Mouse (Mus musculus) heart, embryonic 16.5 days (tissue): ENCODE results near the gene Gm49416. TPM values are rescaled to one million over a fixed set of nuclear protein-coding genes. Genes with fewer than 3 reads are reported as not detected.

Source experiments
- ATAC-seq: fragments of 200-750 bp; cut with Nextera tagmentation; replicated peaks from 2 replicates; pipeline ENCODE4 v1.8.0; 2017; ENCODE audit warnings: moderate number of reproducible peaks; ENCODE audit not compliant: insufficient read depth, low FRiP score; ENCODE audit errors: extremely low read depth
- H3K27ac ChIP-seq: fragments of 300-500 bp; sonication (generic); 2 replicates; pipeline ENCODE4 v1.5.1; 2014; ENCODE audit warnings: mild to moderate bottlenecking, low read length, control low read depth, moderate library complexity
- H3K27me3 ChIP-seq: fragments of 300-500 bp; sonication (generic); 2 replicates; pipeline ENCODE4 v1.6.1; 2014; ENCODE audit warnings: low read length, mixed read lengths; ENCODE audit not compliant: control insufficient read depth, insufficient read depth
- H3K36me3 ChIP-seq: fragments of 300-500 bp; sonication (generic); 2 replicates; pipeline ENCODE4 v1.6.1; 2014; ENCODE audit not compliant: control insufficient read depth, insufficient read depth
- H3K4me1 ChIP-seq: fragments of 300-500 bp; sonication (generic); 2 replicates; pipeline ENCODE4 v1.6.1; 2014; ENCODE audit warnings: low read length, mixed read lengths; ENCODE audit not compliant: control insufficient read depth, insufficient read depth
- H3K4me2 ChIP-seq: fragments of 300-500 bp; sonication (generic); 2 replicates; pipeline ENCODE4 v1.6.1; 2014; ENCODE audit warnings: low read depth, mild to moderate bottlenecking, control low read depth, low read length
- H3K4me3 ChIP-seq: fragments of 300-500 bp; sonication (generic); 2 replicates; pipeline ENCODE4 v1.5.1; 2014; ENCODE audit warnings: mild to moderate bottlenecking, control low read depth, low read length
- H3K9ac ChIP-seq: fragments of 300-500 bp; sonication (generic); 2 replicates; pipeline ENCODE4 v1.6.1; 2014; ENCODE audit warnings: low read length, control low read depth
- H3K9me3 ChIP-seq: fragments of 300-500 bp; sonication (generic); replicated peaks from 2 replicates; pipeline ENCODE4 v1.6.1; 2016; ENCODE audit warnings: low read length; ENCODE audit not compliant: control insufficient read depth
- WGBS: fragments of 180-500 bp; shearing (Covaris S2); extraction: QIAGEN DNeasy Blood & Tissue Kit; methylation state at CpG from one replicate; pipeline ENCODE4 v1.1.7; 2014; 5-methylcytosine and 5-hydroxymethylcytosine counted together
- polyA plus RNA-seq: library from polyadenylated mRNA; unstranded; fragments of >200 nt; fragmentation: Nextera tagmentation; extraction: Ambion mirVana; gene quantifications from 2 replicates; pipeline ENCODE4 v1.2.1, GENCODE M21; 2015

Gene Gm49416
- polyA plus RNA-seq, 1 experiment from 2014 or later: not detected

DNA sequence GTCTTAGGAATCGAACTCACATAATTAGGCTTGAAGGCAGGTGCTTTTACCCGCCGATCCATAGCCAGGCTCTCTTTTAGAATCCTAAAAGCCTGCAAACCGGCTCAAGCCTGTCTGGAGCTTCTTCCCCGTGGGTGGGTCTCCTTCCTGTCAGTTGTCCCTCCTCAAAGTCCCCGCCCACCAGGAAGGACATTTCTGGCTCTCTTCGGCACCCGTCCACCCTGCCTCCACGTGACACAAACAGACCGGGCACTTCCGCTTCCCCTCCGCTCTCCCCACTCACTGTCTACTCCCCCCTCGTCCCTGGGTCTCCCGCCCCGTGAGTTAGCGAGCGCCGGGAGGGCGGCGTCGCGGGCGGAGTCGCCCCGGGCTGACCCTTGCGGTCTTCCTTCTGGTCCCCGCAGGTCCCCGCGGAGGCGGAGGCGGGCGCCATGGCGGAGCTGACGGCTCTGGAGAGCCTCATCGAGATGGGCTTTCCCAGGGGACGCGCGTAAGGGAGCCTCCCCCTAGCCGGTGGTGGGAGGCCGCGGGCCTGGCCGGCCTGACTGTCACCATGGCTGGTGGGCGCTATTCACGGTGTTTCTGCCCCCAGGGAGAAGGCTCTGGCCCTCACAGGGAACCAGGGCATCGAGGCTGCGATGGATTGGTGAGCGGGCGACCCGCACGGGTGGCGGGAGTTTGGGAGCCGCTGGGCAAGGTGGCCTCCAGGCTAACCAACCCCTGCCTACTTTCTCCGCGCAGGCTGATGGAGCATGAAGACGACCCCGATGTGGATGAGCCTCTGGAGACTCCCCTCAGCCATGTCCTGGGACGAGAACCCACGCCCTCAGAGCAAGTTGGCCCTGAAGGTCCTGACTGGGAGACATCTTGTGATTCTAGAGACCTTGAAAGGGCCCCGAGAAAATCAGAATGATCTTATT lies 17.2 kb upstream of the Gm49416 start, which contains the start of gene Ubxn1:
TSS of gene Ubxn1 (plus strand) at position 230 of the 920 bp plus-strand sequence.
- H3K9me3 ChIP-seq: no peaks in the 10 kb centered on the region

DNA sequence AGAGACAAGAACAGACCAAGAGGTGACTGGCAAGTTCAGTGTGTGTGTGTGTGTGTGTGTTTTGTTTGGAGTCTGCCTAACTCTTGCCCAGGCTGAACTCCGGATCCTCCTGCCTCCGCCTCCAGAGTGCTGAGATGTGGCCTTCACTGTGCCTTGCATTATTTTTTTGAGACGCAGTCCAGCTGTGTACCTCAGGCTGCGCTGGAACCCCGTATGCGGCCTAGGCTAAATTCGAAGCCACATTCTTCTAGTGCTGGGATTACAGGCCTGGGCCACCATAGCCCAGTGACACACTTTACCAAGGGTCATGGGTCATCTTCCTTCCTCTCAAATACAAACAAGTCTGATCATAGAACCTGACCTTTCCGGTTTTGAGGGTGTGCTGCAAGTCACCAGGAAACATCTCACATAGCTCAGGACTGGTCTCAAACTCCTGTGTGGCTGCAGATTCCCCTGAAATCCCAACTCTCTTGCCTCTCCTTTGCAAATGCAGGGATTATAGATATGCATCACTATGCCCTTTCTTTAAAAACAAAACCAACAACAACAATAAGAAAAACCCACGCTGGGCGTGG lies 16.4 kb upstream of the Gm49416 start:
- 68% methylated on average over 10 of the region's 10 CpGs for WGBS
- peak overlapping the region; percentile 95 for H3K9ac ChIP-seq
- H3K4me1 ChIP-seq: peaks cover 6% of the 10 kb centered on the region
- H3K36me3 ChIP-seq: peaks cover 35% of the 10 kb centered on the region
- no peaks in the 10 kb centered on the region for H3K27me3 ChIP-seq
- peak overlapping the region; percentile 87 for H3K4me3 ChIP-seq
- H3K4me2 ChIP-seq: peak overlapping the region; percentile 91
- no peak for ATAC-seq
- no peaks in the 10 kb centered on the region for H3K9me3 ChIP-seq
- H3K27ac ChIP-seq: no peak overlapping the region; the same call in 1 of the 2 replicates

More for the DNA sequence above, 17.2 kb upstream of the Gm49416 start, which contains the start of gene Ubxn1:
- 2% methylated on average over 59 of the region's 59 CpGs for WGBS
- Histone ChIP-seq H3K27ac (peak within 1 kb of the TSS; percentile 80), H3K4me2 (peak within 1 kb of the TSS; percentile 91), H3K4me3 (peak within 1 kb of the TSS; percentile 87), H3K27me3 (no peaks in the 10 kb centered on the region), H3K4me1 (peaks cover 6% of the 10 kb centered on the region), H3K9ac (peak within 1 kb of the TSS; percentile 95), H3K36me3 (peaks cover 31% of the 10 kb centered on the region)
- ATAC-seq: peak; percentile 98

DNA sequence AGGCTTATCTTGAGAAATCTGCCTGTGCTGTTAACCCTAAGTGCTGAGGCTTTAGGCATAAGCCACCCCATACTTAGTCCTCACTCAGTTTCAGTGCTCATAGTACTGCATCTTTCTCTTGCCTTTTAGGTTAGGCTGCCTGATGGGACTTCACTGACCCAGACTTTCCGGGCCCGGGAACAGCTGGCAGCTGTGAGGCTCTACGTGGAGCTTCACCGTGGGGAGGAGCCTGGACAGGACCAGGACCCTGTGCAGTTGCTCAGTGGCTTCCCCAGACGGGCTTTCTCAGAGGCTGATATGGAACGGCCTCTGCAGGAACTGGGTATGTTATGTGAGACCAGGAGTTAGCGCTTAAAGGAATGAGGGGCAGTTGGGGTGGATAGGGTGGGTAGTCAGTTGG lies 13.7 kb upstream of the Gm49416 start:
- WGBS: 85% methylated on average over 7 of the region's 7 CpGs
- no peak overlapping the region for H3K4me2 ChIP-seq
- H3K27me3 ChIP-seq: no peaks in the 10 kb centered on the region
- no peak overlapping the region for H3K27ac ChIP-seq
- H3K9ac ChIP-seq: no peak overlapping the region
- H3K36me3 ChIP-seq: peaks cover 38% of the 10 kb centered on the region
- peaks cover 13% of the 10 kb centered on the region for H3K4me1 ChIP-seq
- ATAC-seq: no peak
- no peaks in the 10 kb centered on the region for H3K9me3 ChIP-seq
- H3K4me3 ChIP-seq: no peak overlapping the region

DNA sequence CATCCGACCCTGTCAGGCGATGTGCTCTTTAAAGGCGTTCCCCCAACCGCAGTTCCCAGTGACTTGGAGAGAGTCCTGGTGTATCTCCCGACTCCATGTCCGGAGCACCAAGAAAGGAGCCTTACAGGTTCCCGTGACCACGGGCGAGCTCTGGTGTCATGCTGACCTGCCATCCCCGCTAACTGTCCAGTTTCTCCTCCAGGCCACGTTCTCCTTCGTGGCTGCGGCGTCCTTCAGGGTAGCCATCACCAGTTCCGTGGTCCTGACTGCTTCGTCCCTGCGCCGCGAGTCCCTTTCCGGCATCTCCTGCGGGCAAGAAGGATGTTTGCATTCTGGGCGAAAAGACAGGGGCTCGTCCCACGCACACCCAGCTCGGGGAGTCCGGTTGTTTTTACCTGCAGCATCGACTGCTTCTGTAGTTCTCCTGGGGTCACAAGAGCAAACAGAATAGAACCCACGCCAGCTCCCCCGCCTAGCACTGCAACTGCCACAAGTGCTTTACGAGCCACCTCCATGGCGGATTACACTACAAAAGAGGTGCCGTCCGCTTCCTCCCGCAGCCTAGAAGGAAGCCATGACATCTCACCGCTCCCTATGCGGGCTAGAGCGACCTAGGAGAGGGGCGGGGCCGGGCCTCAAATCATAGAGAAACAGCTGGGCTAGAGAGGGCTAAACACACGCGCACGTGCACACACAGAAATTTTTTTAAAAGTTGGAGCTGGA lies 8.3 kb upstream of the Gm49416 start, which contains the start of gene Uqcc3:
TSS of gene Uqcc3 (minus strand) at position 613 of the 723 bp plus-strand sequence.
- Histone ChIP-seq H3K36me3 (peaks cover 17% of the 10 kb centered on the region), H3K4me2 (peak within 1 kb of the TSS; percentile 85), H3K9me3 (no peaks in the 10 kb centered on the region), H3K27ac (peak within 1 kb of the TSS; percentile 92), H3K27me3 (no peaks in the 10 kb centered on the region), H3K4me3 (peak within 1 kb of the TSS; percentile 95), H3K4me1 (peaks cover 8% of the 10 kb centered on the region), H3K9ac (peak within 1 kb of the TSS; percentile 93)
- under 1% methylated on average over 42 of the region's 42 CpGs for WGBS
- ATAC-seq: peak; percentile 92

DNA sequence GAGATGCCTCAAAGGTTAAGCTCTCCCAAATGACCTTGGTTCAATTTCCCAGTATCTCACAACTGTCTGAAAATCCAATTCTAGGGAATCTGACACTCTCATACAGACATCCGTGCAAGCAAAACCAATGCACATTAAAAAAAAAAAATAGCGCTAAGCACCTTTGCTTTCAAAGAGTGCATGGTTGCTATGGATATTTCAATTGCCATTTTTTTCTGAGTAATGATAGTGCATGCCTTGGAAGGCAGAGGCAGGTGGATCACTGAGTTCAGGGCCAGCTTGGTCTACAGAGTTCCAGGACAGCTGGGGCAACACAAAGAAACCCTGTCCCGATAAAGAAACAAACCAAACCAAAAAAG lies 7.7 kb upstream of the Gm49416 start:
- peak overlapping the region; percentile 93 for H3K9ac ChIP-seq
- no peaks in the 10 kb centered on the region for H3K27me3 ChIP-seq
- H3K27ac ChIP-seq: peak overlapping the region; percentile 32; the same call in 1 of the 2 replicates

DNA sequence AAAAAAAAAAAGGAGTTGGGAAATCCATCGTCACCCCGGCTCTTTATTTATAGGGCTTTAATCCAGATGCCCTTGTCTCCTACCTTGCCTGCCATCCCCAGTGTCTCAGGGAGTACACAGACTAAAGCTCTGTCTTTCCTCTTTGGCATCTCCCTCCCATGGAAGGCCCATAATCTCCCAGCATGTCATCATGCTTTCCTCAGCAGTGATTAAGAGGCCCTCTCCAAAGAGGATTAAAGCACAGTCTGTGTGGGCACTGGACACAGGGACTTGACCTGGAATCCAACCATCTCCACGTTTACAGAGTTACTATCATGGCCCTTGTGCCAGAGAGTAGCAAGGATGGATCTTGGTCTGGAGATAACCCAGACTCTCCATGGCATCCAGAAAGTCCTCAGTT lies 5.1 kb upstream of the Gm49416 start, which contains the start of the genes Lbhd1 and Gm49403:
TSS of gene Lbhd1 (plus strand) at position 117 of the 400 bp plus-strand sequence.
TSS of gene Gm49403 (plus strand) at position 315 of the 400 bp plus-strand sequence.
- Histone ChIP-seq H3K27me3 (no peaks in the 10 kb centered on the region), H3K4me2 (no peak within 1 kb of the TSS), H3K4me1 (peaks cover 16% of the 10 kb centered on the region), H3K27ac (no peak within 1 kb of the TSS), H3K9ac (no peak within 1 kb of the TSS), H3K9me3 (no peaks in the 10 kb centered on the region), H3K36me3 (no peaks in the 10 kb centered on the region), H3K4me3 (no peak within 1 kb of the TSS)
- 67% methylated on average over 3 of the region's 3 CpGs for WGBS
- no peak for ATAC-seq

More for the DNA sequence above, 7.7 kb upstream of the Gm49416 start:
- Histone ChIP-seq H3K36me3 (peaks cover 12% of the 10 kb centered on the region), H3K4me1 (peaks cover 8% of the 10 kb centered on the region), H3K4me2 (peak overlapping the region; percentile 85), H3K9me3 (no peaks in the 10 kb centered on the region), H3K4me3 (peak overlapping the region; percentile 95)
- 14% methylated on average over 3 of the region's 3 CpGs for WGBS
- no peak for ATAC-seq

DNA sequence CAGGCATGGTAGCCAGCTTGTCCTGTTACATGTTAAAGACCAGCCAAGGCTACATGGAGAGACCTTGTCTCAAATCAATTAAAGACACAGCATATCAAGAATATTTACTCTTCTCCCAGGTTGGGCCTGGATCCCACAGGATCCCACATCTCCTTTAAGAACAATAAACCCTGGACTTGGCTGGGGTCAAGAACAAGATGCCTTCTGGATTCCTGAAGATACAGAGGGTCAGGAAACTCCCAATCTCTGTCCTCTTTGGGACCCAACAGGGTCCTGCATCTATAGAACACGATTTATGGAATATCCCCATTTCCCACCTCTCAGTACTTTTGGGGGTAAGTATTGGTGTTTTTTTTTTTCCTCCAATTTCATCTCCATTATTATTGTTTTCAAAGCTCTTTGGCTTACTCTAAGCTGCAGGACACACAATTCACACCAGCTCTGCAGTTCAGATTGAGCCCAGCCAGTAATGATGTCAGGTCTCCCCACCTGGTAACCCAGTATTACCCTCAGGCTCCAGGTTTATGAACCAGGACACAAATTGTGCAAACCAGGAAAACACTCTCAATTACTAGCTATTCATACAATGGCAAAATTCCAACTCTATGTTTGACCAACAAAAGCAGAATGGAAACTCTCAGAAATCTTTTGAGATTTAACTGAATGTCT lies 1.7 kb upstream of the Gm49416 start:
- Histone ChIP-seq H3K4me1 (peaks cover 12% of the 10 kb centered on the region), H3K27me3 (no peaks in the 10 kb centered on the region), H3K9me3 (no peaks in the 10 kb centered on the region), H3K4me3 (no peak overlapping the region), H3K4me2 (peak overlapping the region; percentile 82; the same call in 1 of the 2 replicates), H3K9ac (no peak overlapping the region), H3K27ac (no peak overlapping the region), H3K36me3 (peaks cover 5% of the 10 kb centered on the region; the same call in 1 of the 2 replicates)
- no peak for ATAC-seq
- 38% methylated on average over 1 of the region's 1 CpGs for WGBS
